Mouse (Mus musculus) adrenal gland, postnatal 14 days (tissue): Measurements from ENCODE around the gene Rpp14. TPM values are rescaled to one million over a fixed set of nuclear protein-coding genes. Genes with fewer than 3 reads are reported as not detected.
A peak's percentile ranks its signal among the peaks of the same experiment; 100 is the strongest.

Experiments
- DNase-seq: peaks from one replicate; pipeline ENCODE4 v3.0.0; 2021; ENCODE audit warnings: mixed read lengths
- long read RNA-seq, 2 experiments: library from polyadenylated mRNA; stranded (forward); transcript quantifications; one replicate each; pipeline ENCODE4 v2.0.0; 2021
- total RNA-seq: library from RNA; stranded (reverse); gene quantifications from 2 replicates; pipeline ENCODE4 v1.2.3, GENCODE M21; 2021

Rpp14 gene
- 35.8 and 37.1 TPM in 2 replicates for total RNA-seq
- long read RNA-seq, experiment 1, transcript Rpp14-201 (6 exons, 2,401 nt): major isoform, 62 of 73 reads
- long read RNA-seq, experiment 1, partial matches to known transcripts: 2 of 73 reads
- long read RNA-seq, experiment 1, other reads (novel, unspliced or antisense): 9 of 73 reads
- long read RNA-seq, experiment 2, transcript Rpp14-201 (6 exons, 2,401 nt): major isoform, 48 of 56 reads
- long read RNA-seq, experiment 2, partial matches to known transcripts: 0 of 56 reads
- long read RNA-seq, experiment 2, other reads (novel, unspliced or antisense): 8 of 56 reads

DNA sequence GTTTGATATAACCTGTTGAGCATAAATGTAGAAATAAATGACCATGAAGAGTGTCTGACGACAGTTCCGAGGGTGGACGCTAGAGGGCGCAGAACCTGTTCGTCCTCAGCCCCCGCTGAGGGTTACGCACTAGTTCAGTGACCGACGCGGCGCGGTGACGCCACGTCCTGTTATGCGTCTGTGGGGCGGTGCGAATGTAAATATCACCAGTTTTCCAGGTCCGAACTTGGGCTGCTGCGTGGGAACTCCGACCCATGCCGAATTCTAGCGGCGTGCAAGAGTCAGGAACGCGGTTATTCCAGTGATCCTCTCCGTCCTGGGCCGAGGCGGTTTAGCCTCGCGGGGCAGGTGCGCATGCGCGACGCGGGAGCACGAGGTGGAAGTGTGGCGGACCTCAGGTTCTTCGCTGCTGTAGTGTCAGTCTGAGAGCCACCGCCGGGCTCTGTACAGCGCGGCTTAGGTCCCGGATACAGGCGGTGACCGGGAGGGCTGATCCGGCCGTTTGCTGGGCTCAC is at the start of gene Rpp14:
TSS of gene Rpp14 (plus strand) at position 203 of the 515 bp plus-strand sequence.
- peak; percentile 97 for DNase-seq

DNA sequence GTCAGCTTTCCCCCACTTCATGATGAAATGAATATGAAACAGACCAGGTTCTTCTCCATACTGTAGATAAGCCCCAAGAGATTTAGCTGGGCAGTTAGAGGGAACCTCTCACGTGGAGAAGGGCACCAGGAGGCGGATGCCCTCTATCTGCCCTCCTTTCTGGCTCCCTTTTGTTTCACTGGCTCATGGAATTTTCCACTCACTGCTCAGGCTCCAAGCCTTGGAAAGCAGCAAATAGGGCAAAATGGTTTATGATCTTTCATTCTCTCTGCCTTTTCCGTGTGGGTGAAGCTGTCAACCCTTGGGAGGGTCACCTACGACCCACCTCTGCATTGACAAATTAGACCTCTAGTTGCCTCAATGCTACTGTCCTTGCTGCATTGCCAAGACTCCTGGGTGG is 49.6 kb upstream of the Rpp14 start:
- peak; percentile 54 for DNase-seq

DNA sequence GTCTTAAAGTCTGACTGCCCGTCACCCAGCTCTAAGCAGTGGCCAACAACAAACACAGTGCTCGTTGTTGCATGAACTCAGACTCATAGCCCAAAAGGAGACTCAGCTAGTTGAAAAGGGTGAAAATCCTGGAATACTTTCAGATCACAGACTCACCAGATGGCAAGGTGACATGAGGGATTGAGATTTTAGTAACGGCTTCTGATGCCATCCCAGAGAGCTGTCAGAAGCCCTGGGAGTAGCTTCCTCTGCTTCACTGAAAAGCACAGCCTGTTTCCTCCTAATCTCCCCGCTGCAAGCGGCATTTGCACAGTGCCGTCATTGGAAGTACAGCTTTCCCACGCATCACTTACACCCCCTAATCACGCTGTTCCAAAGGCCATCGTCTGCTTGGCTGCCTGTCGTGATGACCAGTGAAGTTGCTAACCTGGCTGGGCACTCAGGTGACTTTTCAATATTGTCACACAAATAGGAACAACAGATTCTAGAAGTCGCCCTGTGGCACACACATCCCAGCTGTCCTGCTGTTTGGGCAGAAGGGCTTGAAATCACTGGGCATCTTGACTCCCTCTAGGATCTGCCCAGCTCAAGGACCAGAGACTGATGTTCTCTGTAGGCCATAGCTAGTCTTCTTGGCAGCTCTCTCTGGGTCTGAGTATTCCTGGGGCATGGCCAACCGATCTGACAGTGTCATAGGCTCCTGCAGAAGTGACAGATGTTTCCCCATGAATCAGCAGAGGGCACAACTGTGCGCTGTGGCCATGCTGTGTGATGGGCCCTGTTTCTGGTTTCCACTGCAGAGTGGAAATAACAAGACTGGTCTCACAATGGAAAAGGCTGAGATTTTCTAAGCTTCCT is 47.9 kb upstream of the Rpp14 start:
- peak; percentile 80 for DNase-seq

DNA sequence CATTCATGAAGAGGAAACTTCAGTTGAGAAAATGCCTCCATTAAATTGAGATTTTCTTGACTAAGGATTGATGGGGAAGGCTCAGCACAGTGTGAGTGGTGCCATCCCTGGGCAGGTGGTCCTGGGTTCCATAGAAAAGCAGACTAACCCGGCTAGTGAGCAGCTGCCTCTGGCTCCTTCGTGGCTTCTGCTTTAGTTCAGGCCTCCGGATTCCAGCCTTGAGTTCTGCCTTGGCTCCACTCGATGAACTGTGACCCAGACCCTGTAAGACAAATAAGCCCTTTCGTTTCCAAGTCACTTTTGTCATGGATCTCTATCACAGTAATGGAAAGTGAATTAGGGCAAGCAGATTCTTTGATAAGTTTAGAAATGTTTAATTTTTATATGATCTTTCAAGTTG is 45.6 kb upstream of the Rpp14 start:
- no peak for DNase-seq

DNA sequence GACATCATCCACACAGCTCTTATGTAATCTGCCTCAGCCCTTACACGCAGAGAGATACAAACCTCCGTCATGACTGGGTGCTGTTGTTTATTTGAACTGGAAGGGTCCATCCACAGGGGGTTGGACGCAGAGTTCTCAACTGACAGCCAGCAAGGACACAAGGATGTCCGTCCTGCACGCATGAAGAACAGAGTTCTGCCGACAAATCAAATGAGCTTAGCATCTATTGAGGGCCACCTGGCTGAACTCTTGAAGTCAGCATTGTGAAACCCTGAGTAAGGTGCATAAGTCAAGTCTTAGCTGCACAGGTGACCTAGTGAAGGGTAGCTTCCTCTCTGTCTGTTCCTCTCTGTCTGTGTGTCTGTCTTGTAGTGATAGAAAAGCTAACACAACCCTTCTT is 44.2 kb upstream of the Rpp14 start:
- no peak for DNase-seq

DNA sequence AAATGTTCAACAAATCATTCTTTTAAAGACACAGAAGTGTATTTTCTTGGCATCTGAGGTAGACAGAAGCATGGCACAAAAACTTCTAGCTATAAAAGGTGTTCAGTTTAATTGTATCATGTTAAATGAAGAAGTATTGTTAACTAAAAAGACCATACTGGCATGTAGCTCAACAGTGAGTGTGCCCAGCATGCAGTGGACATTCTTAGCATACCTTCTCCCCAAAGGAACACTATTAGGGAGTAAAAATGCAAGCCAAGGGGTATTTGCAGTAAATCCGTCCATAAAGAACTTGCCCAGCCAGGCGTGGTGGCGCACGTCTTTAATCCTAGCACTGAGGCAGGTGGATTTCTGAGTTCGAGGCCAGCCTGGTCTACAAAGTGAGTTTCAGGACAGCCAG is 43.8 kb upstream of the Rpp14 start:
- DNase-seq: no peak

DNA sequence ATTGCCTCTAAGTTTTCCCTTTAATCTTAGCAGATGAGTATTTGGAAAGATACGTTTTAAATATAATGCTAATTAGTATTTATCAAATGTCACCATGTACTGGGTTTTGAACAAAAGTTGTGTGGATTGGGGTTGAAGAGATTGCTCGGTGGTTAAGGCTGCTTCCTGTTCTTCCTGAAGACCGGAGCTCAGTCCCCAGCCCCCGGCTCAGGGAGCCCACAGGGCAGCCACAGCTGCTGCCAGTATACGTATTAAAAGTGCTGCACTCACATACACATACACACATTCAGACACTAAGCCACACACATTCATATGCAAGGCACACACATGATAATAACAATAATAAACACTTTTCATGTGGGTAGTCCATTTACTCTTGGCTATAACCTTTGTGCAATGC is 42.0 kb upstream of the Rpp14 start:
- no peak for DNase-seq

DNA sequence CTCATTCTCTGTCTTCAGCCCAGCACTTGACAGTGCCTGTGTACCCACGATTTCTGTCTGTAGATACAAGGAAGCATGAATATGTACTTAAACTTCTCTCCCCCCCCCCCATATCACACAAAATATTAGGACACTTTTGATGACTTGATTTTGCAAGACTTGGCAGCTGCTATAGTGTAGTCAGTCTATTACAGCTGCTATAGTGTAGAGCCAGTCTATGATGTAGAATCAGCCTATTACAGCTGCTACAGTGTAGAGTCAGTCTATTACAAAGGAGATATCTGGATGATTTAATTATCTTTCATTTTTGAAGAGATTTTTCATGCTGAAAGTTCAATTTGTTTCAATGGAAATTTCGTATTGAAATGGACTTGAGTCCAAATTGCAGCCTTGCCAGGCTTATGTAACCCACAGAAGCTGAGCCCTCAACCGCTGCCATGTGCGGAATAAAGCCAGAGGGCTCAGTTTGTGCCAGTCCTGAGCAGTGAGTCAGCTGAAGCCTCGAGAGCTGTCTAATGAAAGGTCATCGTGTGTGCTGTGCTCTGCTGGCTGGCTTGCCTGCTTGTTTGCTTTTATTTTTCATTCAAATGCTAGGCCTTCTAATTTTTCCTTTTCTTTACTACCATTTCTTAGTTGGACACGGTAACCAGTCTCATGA is 41.2 kb upstream of the Rpp14 start:
- peak; percentile 89 for DNase-seq

DNA sequence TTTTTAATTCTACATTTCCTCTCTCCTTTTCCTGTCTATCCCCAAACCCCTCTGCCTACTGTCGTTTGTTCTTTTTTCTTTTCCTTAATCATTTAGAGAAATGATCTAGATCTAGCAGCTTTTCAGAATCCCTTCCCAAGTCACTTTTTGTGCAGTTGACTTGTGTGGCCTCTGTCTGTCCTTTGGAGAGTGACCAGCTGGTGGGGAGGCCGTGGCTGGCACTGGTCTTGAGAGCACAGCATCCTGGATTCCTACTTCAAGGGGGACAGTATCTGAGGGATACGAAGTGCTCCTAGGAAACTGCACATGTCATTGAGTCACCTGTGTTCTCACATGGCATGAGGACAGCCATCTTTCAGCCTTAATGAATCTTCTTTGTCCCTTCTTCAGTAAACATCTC is 40.0 kb upstream of the Rpp14 start:
- no peak for DNase-seq

DNA sequence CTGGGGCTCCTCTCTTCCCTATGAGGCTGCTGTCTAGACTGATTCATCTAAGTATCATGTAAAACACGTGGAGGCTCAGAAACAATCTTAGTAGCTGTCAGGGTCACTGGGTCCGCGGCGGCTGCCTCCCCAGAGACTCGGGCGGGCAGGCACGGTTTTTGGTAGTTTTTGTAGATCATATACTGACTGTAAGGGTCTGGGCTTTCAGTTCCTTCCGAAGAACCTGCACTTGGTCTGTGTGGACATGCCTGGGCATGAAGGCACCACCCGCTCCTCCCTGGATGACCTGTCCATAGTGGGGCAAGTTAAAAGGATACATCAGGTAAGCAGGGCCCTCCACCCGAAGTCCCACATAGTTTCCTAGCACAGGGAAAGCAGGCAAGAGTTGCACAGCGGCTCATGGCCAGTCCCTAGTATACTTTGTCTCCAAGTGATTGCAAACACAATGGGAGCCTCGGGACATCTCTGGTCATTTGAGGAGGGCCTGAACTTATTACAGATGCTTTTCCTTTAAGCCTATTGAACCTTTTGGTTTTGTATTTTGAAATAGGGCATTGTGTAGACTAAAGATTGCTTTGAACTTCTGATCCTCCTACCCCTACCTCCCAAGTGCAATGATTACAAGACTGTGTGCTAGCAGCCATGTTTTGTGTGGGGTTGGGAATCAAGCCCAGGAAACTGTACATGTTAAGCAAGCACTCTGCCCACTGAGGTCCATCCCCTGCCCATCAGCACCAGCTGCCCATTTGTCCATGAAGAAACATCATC is 39.1 kb upstream of the Rpp14 start:
- no peak for DNase-seq

DNA sequence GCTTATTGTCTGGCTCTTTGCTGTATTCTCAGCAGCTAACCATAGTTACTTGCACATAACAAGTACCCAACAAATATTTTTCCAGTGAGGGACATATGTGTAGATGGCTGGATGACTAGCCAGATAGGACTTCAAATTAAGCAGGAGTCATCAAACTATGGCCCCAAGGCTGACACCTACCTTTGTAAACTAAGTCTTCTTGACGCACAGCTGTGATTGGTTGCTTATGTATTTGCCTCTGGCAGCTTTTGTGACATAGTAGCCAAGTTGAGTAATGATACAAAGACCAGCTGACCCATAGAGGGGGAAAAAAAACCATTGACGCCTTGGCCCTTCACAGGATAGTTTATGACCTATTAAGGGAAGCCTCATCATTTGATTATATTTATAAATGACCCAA is 38.0 kb upstream of the Rpp14 start:
- no peak for DNase-seq

DNA sequence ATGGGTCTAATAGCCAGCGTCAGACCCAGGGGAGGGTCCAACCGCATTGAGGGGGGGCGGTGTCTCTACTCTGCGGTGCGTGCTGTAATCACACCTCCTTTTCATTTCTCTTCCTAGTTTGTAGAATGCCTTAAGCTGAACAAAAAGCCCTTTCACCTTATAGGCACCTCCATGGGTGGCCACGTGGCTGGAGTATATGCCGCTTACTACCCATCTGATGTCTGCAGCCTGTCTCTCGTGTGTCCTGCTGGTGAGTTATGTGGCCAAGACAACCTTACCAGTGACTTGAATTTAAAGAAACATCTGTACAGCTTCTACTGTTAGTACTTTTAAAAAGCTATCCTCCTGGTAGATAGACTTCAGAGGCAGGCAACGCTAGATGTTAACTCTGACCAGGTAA is 37.6 kb upstream of the Rpp14 start:
- DNase-seq: no peak

DNA sequence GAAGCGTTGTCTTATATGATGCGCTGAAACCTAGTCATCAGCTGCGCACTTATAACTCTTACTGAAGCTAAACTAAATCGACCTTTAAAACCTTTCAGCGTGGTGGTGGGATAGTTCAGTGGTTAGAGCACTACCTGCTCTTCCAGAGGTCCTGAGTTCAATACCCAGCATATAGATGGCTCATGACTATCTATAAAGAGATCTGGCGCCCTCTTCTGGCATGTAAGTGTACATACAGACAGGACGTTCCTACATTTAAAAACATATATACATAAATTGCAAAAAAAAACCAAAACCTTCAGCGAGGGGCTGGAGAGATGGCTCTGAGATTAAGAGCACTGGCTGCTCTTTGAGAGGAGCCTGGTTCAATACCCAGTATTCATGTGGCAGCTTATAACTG is 35.8 kb upstream of the Rpp14 start:
- peak; percentile 64 for DNase-seq

DNA sequence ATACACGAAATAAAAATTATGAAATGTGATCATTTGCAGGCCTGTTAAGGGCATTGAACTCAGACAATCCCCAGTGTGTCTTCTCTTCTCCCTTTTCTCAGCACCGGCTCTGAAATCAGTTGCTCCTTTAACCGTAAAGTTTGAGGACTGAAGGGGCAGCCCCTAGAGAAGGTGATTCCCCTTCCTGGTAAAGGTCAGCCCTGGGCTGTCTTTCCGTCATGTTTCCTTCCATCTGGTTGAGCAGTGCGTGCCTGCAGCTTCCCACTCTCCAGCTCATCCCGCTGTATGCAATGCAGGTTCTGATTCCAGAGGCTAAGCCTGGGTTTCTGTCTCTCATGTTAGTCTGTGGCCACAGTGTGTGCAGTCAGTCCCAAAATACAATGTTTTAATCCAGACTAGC is 35.4 kb upstream of the Rpp14 start:
- DNase-seq: no peak

DNA sequence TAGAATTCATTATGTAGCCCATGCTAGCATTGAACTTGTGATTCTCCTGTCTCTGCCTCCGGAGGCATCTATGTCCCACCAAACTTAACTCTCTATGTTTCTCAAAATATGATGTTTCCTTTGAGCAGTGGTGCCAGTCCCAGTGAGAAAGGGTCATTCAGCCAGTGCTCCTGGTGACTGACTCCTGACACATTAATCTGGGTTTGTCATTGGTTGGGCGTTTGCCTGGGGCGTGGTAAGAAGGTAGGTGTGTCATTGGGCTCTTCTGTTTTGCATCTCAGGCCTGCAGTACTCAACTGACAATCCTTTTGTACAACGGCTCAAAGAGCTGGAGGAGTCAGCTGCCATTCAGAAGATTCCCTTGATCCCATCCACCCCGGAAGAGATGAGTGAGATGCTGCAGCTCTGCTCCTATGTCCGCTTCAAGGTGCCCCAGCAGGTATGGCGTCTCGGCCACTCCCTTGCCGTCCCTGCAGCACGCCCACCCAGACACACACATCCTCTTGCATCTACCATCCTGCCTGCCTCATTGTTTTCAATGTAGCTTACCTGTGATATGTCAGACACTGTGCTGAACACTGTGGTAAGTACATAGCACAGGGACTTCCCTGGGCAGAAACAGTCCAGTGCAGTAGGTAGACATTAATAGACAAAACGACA is 34.9 kb upstream of the Rpp14 start:
- no peak for DNase-seq

DNA sequence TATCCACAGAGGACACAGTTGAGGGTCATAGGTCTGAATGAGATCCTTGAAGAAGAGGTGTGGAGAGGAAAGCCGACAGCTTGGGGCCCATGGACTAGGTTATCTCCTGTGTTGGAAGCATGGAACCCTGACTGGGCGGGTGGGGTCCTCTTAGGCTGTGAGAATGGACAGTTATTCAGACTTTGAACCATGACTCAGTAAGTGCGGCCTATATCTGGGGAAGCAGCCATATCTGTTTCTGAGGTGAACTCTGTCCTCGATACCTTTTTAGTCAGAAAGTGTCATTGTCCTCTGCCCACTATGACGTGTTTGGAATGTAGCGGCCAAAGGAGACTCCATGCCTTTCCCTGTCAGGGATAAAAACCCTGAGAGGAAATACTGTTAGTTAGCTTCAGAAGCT is 33.3 kb upstream of the Rpp14 start:
- no peak for DNase-seq

DNA sequence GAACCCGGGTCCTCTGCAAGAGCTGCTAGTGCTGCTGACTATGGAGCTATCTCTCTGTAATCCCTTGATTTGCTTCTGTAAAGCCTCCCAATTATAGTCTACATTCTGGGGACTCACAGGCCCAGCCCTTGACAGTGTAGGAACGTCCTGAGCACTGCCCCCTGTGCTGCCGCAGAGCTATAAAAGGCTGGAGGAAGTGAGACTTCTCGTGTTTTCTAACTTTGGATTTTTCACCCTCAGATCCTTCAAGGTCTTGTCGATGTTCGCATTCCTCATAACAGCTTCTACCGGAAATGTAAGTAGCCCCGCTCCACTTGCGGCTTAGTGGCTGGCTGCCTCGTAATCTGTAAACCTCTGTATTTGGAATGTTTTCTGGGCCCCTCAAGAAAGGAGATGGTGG is 30.8 kb upstream of the Rpp14 start:
- DNase-seq: no peak

DNA sequence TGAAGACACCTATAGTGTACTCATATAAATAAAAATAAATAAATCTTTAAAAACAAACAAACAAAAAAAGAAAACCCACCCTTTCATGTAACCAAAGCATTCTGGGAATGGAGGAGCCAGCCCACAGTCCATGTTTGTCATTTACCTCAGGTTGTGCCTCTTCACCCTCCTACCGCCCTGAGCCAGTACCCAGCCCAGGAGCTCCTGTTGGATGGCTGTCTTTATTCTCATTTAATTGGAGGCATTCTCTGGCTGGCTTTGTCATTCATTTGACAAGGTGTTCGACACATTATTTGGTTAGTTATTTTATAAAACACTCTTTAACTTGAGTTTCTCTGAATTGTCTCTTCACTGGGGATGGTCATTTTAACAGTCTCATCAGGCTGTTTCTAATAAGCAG is 28.3 kb upstream of the Rpp14 start:
- DNase-seq: no peak

DNA sequence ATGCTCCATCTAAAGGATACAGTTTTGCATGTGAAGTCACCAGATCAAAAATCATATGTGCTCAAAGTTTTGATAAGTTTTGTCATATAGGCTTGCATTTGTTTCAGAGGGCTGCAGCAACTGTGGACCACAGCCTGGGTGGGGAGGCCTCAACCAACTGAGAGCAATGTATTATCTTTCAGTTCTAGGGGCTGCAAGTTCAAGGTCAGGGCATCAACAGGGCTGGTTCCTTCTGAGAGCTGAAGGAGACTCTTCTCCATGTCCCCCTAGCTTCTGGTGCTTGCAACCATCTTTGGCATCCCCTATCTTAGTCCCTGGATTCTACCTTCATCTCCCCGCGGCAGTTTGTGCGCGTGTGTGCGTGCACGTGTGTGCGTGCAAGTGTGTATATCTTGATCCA is 27.5 kb upstream of the Rpp14 start:
- DNase-seq: no peak

DNA sequence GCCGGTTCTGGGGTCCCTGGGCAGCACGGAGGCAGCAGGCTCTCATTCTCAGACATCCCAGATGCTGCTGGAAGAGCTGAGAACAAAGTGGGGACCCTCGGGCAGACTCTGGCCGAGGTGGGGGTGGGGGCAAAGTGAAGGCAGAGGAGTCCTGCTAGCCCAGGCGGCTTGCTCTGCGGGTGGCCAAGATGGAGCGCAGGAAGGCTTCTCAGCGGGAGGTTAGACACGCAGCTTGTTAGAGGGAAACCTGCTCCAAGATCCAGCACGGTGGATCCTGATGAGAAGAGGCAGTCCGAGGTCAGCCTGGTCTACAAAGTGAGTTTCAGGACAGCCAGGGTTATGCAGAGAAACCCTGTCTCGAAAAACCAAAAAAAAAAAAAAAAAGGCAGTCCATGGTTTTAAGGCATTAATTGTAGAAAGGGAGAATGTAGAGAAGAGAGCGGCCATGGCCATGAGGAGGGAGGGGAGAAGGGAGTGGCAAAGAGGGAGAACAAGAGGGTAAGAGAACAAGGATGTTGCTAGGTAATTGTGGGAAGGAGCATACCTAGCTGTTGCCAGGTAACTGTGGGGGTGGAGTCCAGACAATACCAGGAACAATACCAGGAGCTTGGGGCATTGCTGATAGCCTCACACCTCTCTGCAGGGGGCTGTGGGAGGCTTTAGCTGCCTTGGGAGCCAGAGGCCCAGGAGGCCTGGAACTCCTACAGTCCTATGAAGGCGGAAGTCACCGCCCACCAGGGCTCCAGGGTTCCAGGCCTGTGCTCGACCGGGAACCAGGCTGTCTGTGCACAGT is 25.7 kb upstream of the Rpp14 start:
- DNase-seq: no peak

DNA sequence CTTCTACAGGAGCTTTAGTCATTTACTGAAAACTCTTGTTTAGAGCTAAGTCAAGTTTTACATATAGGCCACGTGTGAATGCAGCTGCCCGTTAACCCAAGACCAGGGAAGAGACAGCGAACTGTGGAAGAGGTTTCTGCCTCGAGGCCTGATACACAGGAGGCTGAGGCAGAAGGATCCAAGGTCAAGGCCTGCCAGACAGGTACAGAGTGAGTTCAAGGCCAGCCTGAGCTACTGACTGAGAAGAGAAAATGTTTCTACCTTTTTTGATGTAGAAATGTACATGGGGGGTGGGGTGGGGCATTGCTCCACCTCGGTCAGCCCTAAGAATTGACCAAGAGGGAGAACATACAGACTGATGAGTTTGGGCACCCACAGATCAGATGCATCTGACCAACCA is 24.1 kb upstream of the Rpp14 start:
- DNase-seq: no peak
